Mouse (Mus musculus): ENCODE results near the gene Pcsk1n. TPM values are rescaled to one million over a fixed set of nuclear protein-coding genes. Genes with fewer than 3 reads are reported as not detected.

The Pcsk1n gene
- polyA plus RNA-seq, 1 experiment from 2014 or later, result 0.17 TPM

- Histone ChIP-seq H3K27ac (ENCODE audit: low read length) (no peak overlapping the region), H3K9ac (replicated peaks; ENCODE audit: low read depth) (no peak overlapping the region), H3K4me2 (replicated peaks; ENCODE audit: low read depth, low read length) (no peak overlapping the region), H3K9me3 (ENCODE audit: low read length) (no peaks in the 10 kb centered on the region), H3K36me3 (ENCODE audit: insufficient read depth, low read length) (no peaks in the 10 kb centered on the region), H3K4me1 (ENCODE audit: insufficient read depth, low read depth, low read length) (no peaks in the 10 kb centered on the region), H3K4me3 (ENCODE audit: low read depth, low read length) (no peak overlapping the region), H3K27me3 (replicated peaks; ENCODE audit: insufficient read depth, low read length) (no peaks in the 10 kb centered on the region)
- ATAC-seq (no peak), DNase-seq (ENCODE audit: low spot score) (no peak)
- WGBS, result 57% methylated on average over 3 of the region's 4 CpGs
- TF ChIP-seq EP300 (IDR thresholded peaks at IDR 0.05) (no peak), CTCF (IDR thresholded peaks at IDR 0.05) (no peak)
Measured at GRCm38 (mm10) chrX:7971292-7971691, 51.7 kb downstream of the Pcsk1n start.

Other genes starting within 250 kb of the Pcsk1n start
- 238 and 242 TPM in 2 replicates for gene Plp2, start 248.4 kb upstream of the Pcsk1n start, polyA plus RNA-seq (2015; fragmentation: Nextera tagmentation; extraction: Ambion mirVana)
- 3.5 and 3.7 TPM in 2 replicates for gene Magix, start 238.6 kb upstream of the Pcsk1n start, polyA plus RNA-seq (2015; fragmentation: Nextera tagmentation; extraction: Ambion mirVana)
- gene Gpkow, start 222.7 kb upstream of the Pcsk1n start, polyA plus RNA-seq (2015; fragmentation: Nextera tagmentation; extraction: Ambion mirVana), result 25.9 and 26.1 TPM in 2 replicates
- gene Wdr45, start 205.5 kb upstream of the Pcsk1n start, polyA plus RNA-seq (2015; fragmentation: Nextera tagmentation; extraction: Ambion mirVana), result 202 and 222 TPM in 2 replicates
- 0.64 and 2.7 TPM in 2 replicates for gene Gm45208, start 197.6 kb upstream of the Pcsk1n start, polyA plus RNA-seq (2015; fragmentation: Nextera tagmentation; extraction: Ambion mirVana)
- gene Praf2, start 191.4 kb upstream of the Pcsk1n start, polyA plus RNA-seq (2015; fragmentation: Nextera tagmentation; extraction: Ambion mirVana), result 18.3 and 18.8 TPM in 2 replicates
- gene Ccdc120, start 168.9 kb upstream of the Pcsk1n start, polyA plus RNA-seq (2015; fragmentation: Nextera tagmentation; extraction: Ambion mirVana), result 26.4 and 28.2 TPM in 2 replicates
- gene Tfe3, start 157.3 kb upstream of the Pcsk1n start, polyA plus RNA-seq (2015; fragmentation: Nextera tagmentation; extraction: Ambion mirVana), result 22.0 and 27.6 TPM in 2 replicates
- 22.1 and 25.6 TPM in 2 replicates for gene Gripap1, start 130.1 kb upstream of the Pcsk1n start, polyA plus RNA-seq (2015; fragmentation: Nextera tagmentation; extraction: Ambion mirVana)
- gene Kcnd1, start 97.5 kb upstream of the Pcsk1n start, polyA plus RNA-seq (2015; fragmentation: Nextera tagmentation; extraction: Ambion mirVana), result 0.30 and 0.41 TPM in 2 replicates
- 29.0 and 30.3 TPM in 2 replicates for gene Otud5, start 78.5 kb upstream of the Pcsk1n start, polyA plus RNA-seq (2015; fragmentation: Nextera tagmentation; extraction: Ambion mirVana)
- gene Pim2, start 41.6 kb upstream of the Pcsk1n start, polyA plus RNA-seq (2015; fragmentation: Nextera tagmentation; extraction: Ambion mirVana), result 5.5 and 7.0 TPM in 2 replicates
- gene Slc35a2, start 35.8 kb upstream of the Pcsk1n start, polyA plus RNA-seq (2015; fragmentation: Nextera tagmentation; extraction: Ambion mirVana), result 30.0 and 32.2 TPM in 2 replicates
- 80.1 and 80.4 TPM in 2 replicates for gene Pqbp1, start 20.6 kb upstream of the Pcsk1n start, polyA plus RNA-seq (2015; fragmentation: Nextera tagmentation; extraction: Ambion mirVana)
- 82.3 and 88.9 TPM in 2 replicates for gene Timm17b, start 20.5 kb upstream of the Pcsk1n start, polyA plus RNA-seq (2015; fragmentation: Nextera tagmentation; extraction: Ambion mirVana)
- gene Gm10491, start 12.0 kb upstream of the Pcsk1n start, polyA plus RNA-seq (2015; fragmentation: Nextera tagmentation; extraction: Ambion mirVana), result not detected in 2 replicates
- not detected in 2 replicates for gene Gm10490, start 10.3 kb upstream of the Pcsk1n start, polyA plus RNA-seq (2015; fragmentation: Nextera tagmentation; extraction: Ambion mirVana)
- not detected in 2 replicates for gene Eras, start 8.8 kb downstream of the Pcsk1n start, polyA plus RNA-seq (2015; fragmentation: Nextera tagmentation; extraction: Ambion mirVana)
- gene Hdac6, start 28.1 kb downstream of the Pcsk1n start, polyA plus RNA-seq (2015; fragmentation: Nextera tagmentation; extraction: Ambion mirVana), result 7.2 and 7.5 TPM in 2 replicates
- 1.8 and 2.0 TPM in 2 replicates for gene Gata1, start 58.2 kb downstream of the Pcsk1n start, polyA plus RNA-seq (2015; fragmentation: Nextera tagmentation; extraction: Ambion mirVana)
- 0.68 TPM in 1 of 2 replicates, not detected in the other for gene Glod5, start 98.7 kb downstream of the Pcsk1n start, polyA plus RNA-seq (2015; fragmentation: Nextera tagmentation; extraction: Ambion mirVana)
- gene Suv39h1, start 154.9 kb downstream of the Pcsk1n start, polyA plus RNA-seq (2015; fragmentation: Nextera tagmentation; extraction: Ambion mirVana), result 13.2 and 13.6 TPM in 2 replicates
- 0.90 and 1.2 TPM in 2 replicates for gene Was, start 170.7 kb downstream of the Pcsk1n start, polyA plus RNA-seq (2015; fragmentation: Nextera tagmentation; extraction: Ambion mirVana)
- 18.4 and 18.9 TPM in 2 replicates for gene Wdr13, start 213.1 kb downstream of the Pcsk1n start, polyA plus RNA-seq (2015; fragmentation: Nextera tagmentation; extraction: Ambion mirVana)
- 373 and 463 TPM in 2 replicates for gene Rbm3, start 226.1 kb downstream of the Pcsk1n start, polyA plus RNA-seq (2015; fragmentation: Nextera tagmentation; extraction: Ambion mirVana)